Mouse (Mus musculus) cortical plate, adult 2 months (tissue): ENCODE measurements around the gene Slc25a5. TPM values are rescaled to one million over a fixed set of nuclear protein-coding genes. Genes with fewer than 3 reads are reported as not detected.

ENCODE experiments used
- H3K27ac ChIP-seq: fragments of 200-500 bp; 2 replicates; pipeline ENCODE4 v1.5.1; 2012; ENCODE audit warnings: low read length, control low read depth, inconsistent platforms; ENCODE audit not compliant: insufficient read depth
- H3K4me1 ChIP-seq: fragments of 200-500 bp; 2 replicates; pipeline ENCODE4 v1.6.1; 2011; ENCODE audit warnings: low read length; ENCODE audit not compliant: control insufficient read depth, insufficient read depth
- H3K4me3 ChIP-seq: fragments of 200-500 bp; 2 replicates; pipeline ENCODE4 v1.5.1; 2011; ENCODE audit warnings: mild to moderate bottlenecking, low read length, control low read depth; ENCODE audit not compliant: insufficient read depth
- CTCF ChIP-seq: fragments of 200-500 bp; IDR thresholded peaks from 2 replicates; pipeline ENCODE4 v1.5.1; 2011; ENCODE audit warnings: mild to moderate bottlenecking, control low read depth, low read length; ENCODE audit not compliant: insufficient read depth; ENCODE audit errors: extremely low read depth
- POLR2A ChIP-seq: fragments of 200-500 bp; IDR thresholded peaks from 2 replicates; pipeline ENCODE4 v1.6.1; 2011; ENCODE audit warnings: mild to moderate bottlenecking, low read length, control low read depth; ENCODE audit not compliant: insufficient read depth; ENCODE audit errors: extremely low read depth
- polyA plus RNA-seq: library from polyadenylated mRNA; depleted of rRNA; stranded (reverse); fragments of >200 nt; gene quantifications from 2 replicates; pipeline ENCODE4 v1.2.3, GENCODE M21; 2012; rRNA removed

Gene Slc25a5
- polyA plus RNA-seq, result 418 and 428 TPM in 2 replicates

GRCm38 (mm10) chrX:36795424-36796162 is at the start of gene Slc25a5:
TSS of gene Slc25a5 (plus strand) at chrX:36795651.
- no peaks in the 10 kb centered on the region for H3K4me1 ChIP-seq
- H3K4me3 ChIP-seq, result peak within 1 kb of the TSS; percentile 90
- TF ChIP-seq CTCF (no peak), POLR2A (peak; percentile 83)
- H3K27ac ChIP-seq, result peak within 1 kb of the TSS; percentile 94

GRCm38 (mm10) chrX:36746789-36747188 is 48.7 kb upstream of the Slc25a5 start:
- TF ChIP-seq POLR2A, result no peak
- TF ChIP-seq CTCF, result no peak
- Histone ChIP-seq H3K4me1 (no peaks in the 10 kb centered on the region; the same call in 1 of the 2 replicates), H3K4me3 (no peak overlapping the region), H3K27ac (0 out of 2 replicates have a peak overlapping the region, but pooled peaks have one; percentile 17)

- no peaks in the 10 kb centered on the region; the same call in 1 of the 2 replicates for H3K4me1 ChIP-seq
- H3K4me3 ChIP-seq, result no peak overlapping the region
- TF ChIP-seq CTCF (no peak), POLR2A (no peak)
- H3K27ac ChIP-seq, result no peak overlapping the region
These were observed 46.9 kb upstream of the Slc25a5 start for GRCm38 (mm10) chrX:36748573-36748972.

GRCm38 (mm10) chrX:36749281-36749785 is 46.1 kb upstream of the Slc25a5 start:
- no peak overlapping the region for H3K4me3 ChIP-seq
- TF ChIP-seq POLR2A (no peak), CTCF (no peak)
- no peaks in the 10 kb centered on the region; the same call in 1 of the 2 replicates for H3K4me1 ChIP-seq
- no peak overlapping the region; the same call in 1 of the 2 replicates for H3K27ac ChIP-seq

GRCm38 (mm10) chrX:36750591-36750990 is 44.9 kb upstream of the Slc25a5 start:
- no peaks in the 10 kb centered on the region; the same call in 1 of the 2 replicates for H3K4me1 ChIP-seq
- H3K4me3 ChIP-seq, result no peak overlapping the region
- TF ChIP-seq POLR2A, result no peak
- TF ChIP-seq CTCF, result no peak
- H3K27ac ChIP-seq, result no peak overlapping the region

GRCm38 (mm10) chrX:36752586-36752985 is 42.9 kb upstream of the Slc25a5 start:
- H3K27ac ChIP-seq, result no peak overlapping the region
- H3K4me3 ChIP-seq, result no peak overlapping the region
- TF ChIP-seq POLR2A, result no peak
- no peak for TF ChIP-seq CTCF
- H3K4me1 ChIP-seq, result no peaks in the 10 kb centered on the region; the same call in 1 of the 2 replicates

- TF ChIP-seq CTCF, result no peak
- no peak for TF ChIP-seq POLR2A
- Histone ChIP-seq H3K4me1 (no peaks in the 10 kb centered on the region), H3K4me3 (no peak overlapping the region), H3K27ac (no peak overlapping the region)
These were observed 37.5 kb upstream of the Slc25a5 start for GRCm38 (mm10) chrX:36757796-36758472.

- Histone ChIP-seq H3K4me3 (no peak overlapping the region), H3K27ac (no peak overlapping the region), H3K4me1 (no peaks in the 10 kb centered on the region)
- TF ChIP-seq CTCF (no peak), POLR2A (no peak)
These were observed 36.9 kb upstream of the Slc25a5 start for GRCm38 (mm10) chrX:36758566-36758965.

- Histone ChIP-seq H3K4me1 (no peaks in the 10 kb centered on the region), H3K4me3 (no peak overlapping the region), H3K27ac (no peak overlapping the region)
- TF ChIP-seq POLR2A, result no peak
- peak; percentile 60 for TF ChIP-seq CTCF
These were observed 34.4 kb upstream of the Slc25a5 start for GRCm38 (mm10) chrX:36760946-36761635.

GRCm38 (mm10) chrX:36762289-36762688 is 33.2 kb upstream of the Slc25a5 start:
- Histone ChIP-seq H3K4me1 (no peaks in the 10 kb centered on the region), H3K27ac (no peak overlapping the region), H3K4me3 (no peak overlapping the region)
- no peak for TF ChIP-seq CTCF
- TF ChIP-seq POLR2A, result no peak
